Mouse (Mus musculus): ENCODE measurements around the gene Pdhx. TPM values are rescaled to one million over a fixed set of nuclear protein-coding genes. Genes with fewer than 3 reads are reported as not detected.

Gene Pdhx
- polyA plus RNA-seq, 1 experiment from 2014 or later = 18.1 TPM

DNA sequence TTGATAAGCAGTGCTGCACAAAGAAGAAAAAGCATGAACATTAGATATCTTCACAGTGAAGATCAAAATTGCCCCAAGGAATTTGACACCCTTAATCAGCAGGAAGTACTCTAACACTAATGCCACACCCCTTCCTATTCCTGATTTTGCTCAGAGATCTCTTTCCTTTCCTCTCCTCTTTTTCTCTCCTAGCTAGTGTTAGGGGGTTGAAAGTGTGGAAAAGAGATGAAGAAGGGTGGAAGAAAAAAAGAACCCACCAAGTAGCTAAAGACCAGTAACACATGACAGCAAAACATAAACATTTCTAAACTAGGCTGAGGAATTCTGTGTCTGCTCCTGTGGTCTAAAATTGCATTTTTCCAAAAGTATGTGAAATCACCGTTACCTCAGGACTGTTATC lies 4.7 kb downstream of the Pdhx start:
- TF ChIP-seq EP300 (IDR thresholded peaks at IDR 0.05; ENCODE audit: low read depth) (no peak), CTCF (IDR thresholded peaks at IDR 0.05; ENCODE audit: low read depth) (no peak)
- Histone ChIP-seq H3K4me2 (ENCODE audit: low read depth, low read length) (no peak overlapping the region), H3K9me3 (ENCODE audit: low read length) (no peaks in the 10 kb centered on the region), H3K27me3 (ENCODE audit: insufficient read depth, low read length) (no peaks in the 10 kb centered on the region), H3K4me1 (ENCODE audit: insufficient read depth) (peaks cover 4% of the 10 kb centered on the region; the same call in 1 of the 2 replicates), H3K27ac (ENCODE audit: low read depth) (no peak overlapping the region), H3K36me3 (replicated peaks; ENCODE audit: insufficient read depth, low read length) (no peaks in the 10 kb centered on the region), H3K4me3 (ENCODE audit: low read depth, low read length) (no peak overlapping the region), H3K9ac (replicated peaks) (no peak overlapping the region)
- no peak for DNase-seq
- no peak for ATAC-seq
- 64% methylated on average over 1 of the region's 1 CpGs for WGBS (ENCODE audit: insufficient replicate concordance)

DNA sequence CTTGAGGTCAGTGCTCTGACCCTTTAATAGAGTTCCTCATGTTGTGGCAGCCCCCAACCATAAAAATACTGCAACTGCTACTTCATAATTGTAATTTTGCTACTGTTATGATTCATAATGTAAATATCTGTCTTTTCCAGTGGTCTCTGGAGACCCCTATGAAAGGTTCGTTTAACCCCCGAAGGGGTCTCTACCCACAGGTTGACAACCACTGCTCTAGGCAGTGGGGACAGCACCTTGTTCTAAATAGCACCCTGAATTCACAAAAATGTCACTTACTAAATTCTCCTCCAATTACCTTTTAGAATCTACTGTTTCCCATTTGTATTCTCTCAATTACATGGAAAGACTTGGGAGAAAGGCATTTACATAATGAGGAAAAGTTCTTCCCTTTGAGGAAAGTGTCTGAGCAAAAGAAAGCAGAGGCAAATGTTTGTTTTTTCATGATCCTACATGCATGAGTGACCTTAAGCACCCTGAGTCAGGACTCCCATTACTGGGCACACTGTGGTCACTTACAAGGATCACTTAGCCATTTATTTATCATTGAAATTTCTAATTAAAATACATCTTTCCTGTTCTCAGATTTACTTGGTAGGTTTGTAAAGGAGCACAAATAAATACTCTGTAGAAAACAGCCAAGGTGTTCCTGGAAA lies 5.6 kb downstream of the Pdhx start:
- Histone ChIP-seq H3K9ac (replicated peaks) (no peak overlapping the region), H3K4me2 (ENCODE audit: low read depth, low read length) (no peak overlapping the region), H3K9me3 (ENCODE audit: low read length) (no peaks in the 10 kb centered on the region), H3K27me3 (ENCODE audit: insufficient read depth, low read length) (no peaks in the 10 kb centered on the region), H3K4me3 (ENCODE audit: low read depth, low read length) (no peak overlapping the region), H3K36me3 (replicated peaks; ENCODE audit: insufficient read depth, low read length) (no peaks in the 10 kb centered on the region), H3K27ac (ENCODE audit: low read depth) (no peak overlapping the region), H3K4me1 (ENCODE audit: insufficient read depth) (peaks cover 4% of the 10 kb centered on the region; the same call in 1 of the 2 replicates)
- 82% methylated on average over 2 of the region's 2 CpGs for WGBS (ENCODE audit: insufficient replicate concordance)
- DNase-seq (no peak), ATAC-seq (no peak)
- TF ChIP-seq EP300 (IDR thresholded peaks at IDR 0.05; ENCODE audit: low read depth) = no peak
- TF ChIP-seq CTCF (IDR thresholded peaks at IDR 0.05; ENCODE audit: low read depth) = no peak

DNA sequence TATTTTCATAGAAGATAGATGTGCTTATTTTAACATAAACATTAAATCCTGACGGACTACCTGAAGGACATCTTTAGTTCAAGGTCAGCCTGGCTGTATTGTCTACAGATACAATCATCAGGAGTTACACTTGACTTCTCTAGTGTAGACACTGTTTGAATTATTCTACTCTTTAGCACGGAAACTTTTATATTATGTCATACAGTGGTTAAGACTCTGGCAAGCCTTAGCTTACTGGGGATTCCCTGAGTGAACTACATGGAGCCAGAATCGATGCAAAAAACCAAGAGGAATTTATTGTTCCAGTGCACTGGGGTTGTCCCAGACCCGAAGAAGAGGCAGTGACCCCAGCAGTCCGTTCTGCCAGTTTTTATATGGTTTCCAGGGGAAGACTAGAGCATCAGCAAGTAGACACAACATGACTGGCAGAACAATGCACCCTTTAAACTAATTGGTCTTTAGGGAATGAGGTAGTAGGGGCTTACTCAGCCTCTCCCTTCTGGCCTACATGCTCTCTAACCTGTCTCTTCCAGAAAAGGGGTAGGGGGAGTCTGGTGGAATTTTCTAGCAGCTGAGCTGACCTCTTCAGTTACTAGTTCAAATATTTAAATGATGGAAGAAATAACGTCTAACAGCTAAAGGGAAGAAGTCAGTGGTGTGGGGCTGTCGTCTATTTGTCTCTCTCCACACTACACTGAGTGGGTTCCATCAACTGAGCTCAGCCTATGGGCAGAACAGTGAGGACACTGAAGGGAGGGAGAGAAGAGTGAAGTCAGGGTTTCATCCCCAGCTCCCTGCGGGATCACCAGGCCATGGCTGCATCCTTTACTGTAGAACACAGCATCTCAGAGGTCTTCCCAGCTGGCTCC lies 6.4 kb downstream of the Pdhx start:
- Histone ChIP-seq H3K27ac (ENCODE audit: low read depth) (no peak overlapping the region), H3K4me2 (ENCODE audit: low read depth, low read length) (no peak overlapping the region), H3K9me3 (ENCODE audit: low read length) (no peaks in the 10 kb centered on the region), H3K36me3 (replicated peaks; ENCODE audit: insufficient read depth, low read length) (no peaks in the 10 kb centered on the region), H3K4me1 (ENCODE audit: insufficient read depth) (no peaks in the 10 kb centered on the region), H3K9ac (replicated peaks) (no peak overlapping the region), H3K4me3 (ENCODE audit: low read depth, low read length) (no peak overlapping the region), H3K27me3 (ENCODE audit: insufficient read depth, low read length) (no peaks in the 10 kb centered on the region)
- WGBS (ENCODE audit: insufficient replicate concordance) = 76% methylated on average over 8 of the region's 8 CpGs
- ATAC-seq (no peak), DNase-seq (no peak)
- TF ChIP-seq EP300 (IDR thresholded peaks at IDR 0.05; ENCODE audit: low read depth) (no peak), CTCF (IDR thresholded peaks at IDR 0.05; ENCODE audit: low read depth) (no peak)

DNA sequence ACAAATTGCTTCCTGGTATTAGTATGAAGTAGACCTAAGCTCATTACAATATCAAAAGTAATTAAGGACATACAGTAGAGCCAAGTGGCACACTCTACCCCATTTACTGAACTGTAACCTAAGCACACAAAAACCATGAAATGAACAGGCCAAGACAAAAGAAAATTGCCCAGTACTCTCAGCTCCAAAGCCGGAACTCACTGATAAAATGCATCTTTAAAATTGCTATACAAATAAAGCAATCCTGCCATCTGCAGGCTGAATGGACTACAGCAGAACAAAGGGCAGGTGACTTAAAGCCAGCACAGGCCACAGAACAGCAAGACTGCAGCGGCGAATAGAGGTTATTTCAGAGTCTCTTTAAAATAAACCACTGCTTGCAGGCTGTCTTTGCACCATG lies 10.4 kb downstream of the Pdhx start:
- Histone ChIP-seq H3K4me2 (ENCODE audit: low read depth, low read length) (no peak overlapping the region), H3K4me1 (ENCODE audit: insufficient read depth) (0 out of 2 replicates have a peak, but pooled peaks cover 3% of the 10 kb centered on the region), H3K9ac (replicated peaks) (no peak overlapping the region), H3K9me3 (ENCODE audit: low read length) (no peaks in the 10 kb centered on the region), H3K36me3 (replicated peaks; ENCODE audit: insufficient read depth, low read length) (no peaks in the 10 kb centered on the region), H3K27ac (ENCODE audit: low read depth) (no peak overlapping the region), H3K27me3 (ENCODE audit: insufficient read depth, low read length) (no peaks in the 10 kb centered on the region), H3K4me3 (ENCODE audit: low read depth, low read length) (no peak overlapping the region)
- ATAC-seq (0 out of 2 replicates have a peak, but pooled peaks have one; percentile 27), DNase-seq (peak; percentile 29)
- 34% methylated on average over 3 of the region's 3 CpGs for WGBS (ENCODE audit: insufficient replicate concordance)
- TF ChIP-seq CTCF (IDR thresholded peaks at IDR 0.05; ENCODE audit: low read depth) (peak; percentile 70), EP300 (IDR thresholded peaks at IDR 0.05; ENCODE audit: low read depth) (no peak)

DNA sequence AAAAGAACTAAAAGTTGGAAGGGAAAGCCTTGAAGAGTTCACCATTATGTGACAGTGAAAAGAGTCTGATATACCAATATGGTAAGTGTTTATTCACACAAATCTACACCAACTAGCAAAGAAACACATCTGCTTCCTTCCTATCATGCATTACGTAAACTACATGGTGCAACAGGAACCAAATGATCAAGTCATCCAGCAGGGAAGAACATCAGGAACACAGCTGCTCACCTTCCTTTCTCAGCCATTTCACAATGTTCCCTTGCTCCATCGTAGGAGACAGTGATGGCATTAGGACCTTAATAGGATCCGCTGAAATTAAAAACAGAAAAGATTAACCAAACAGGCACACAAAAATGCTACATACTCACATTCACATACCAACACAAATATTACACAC lies 15.0 kb downstream of the Pdhx start:
- 80% methylated on average over 3 of the region's 3 CpGs for WGBS (ENCODE audit: insufficient replicate concordance)
- H3K27me3 ChIP-seq (ENCODE audit: insufficient read depth, low read length) = no peaks in the 10 kb centered on the region
- H3K4me3 ChIP-seq (ENCODE audit: low read depth, low read length) = no peak overlapping the region
- 0 out of 2 replicates have a peak, but pooled peaks cover under 1% of the 10 kb centered on the region for H3K36me3 ChIP-seq (replicated peaks; ENCODE audit: insufficient read depth, low read length)
- no peaks in the 10 kb centered on the region for H3K9me3 ChIP-seq (ENCODE audit: low read length)
- ATAC-seq (no peak), DNase-seq (no peak)
- H3K4me1 ChIP-seq (ENCODE audit: insufficient read depth) = 0 out of 2 replicates have a peak, but pooled peaks cover 3% of the 10 kb centered on the region
- no peak overlapping the region for H3K27ac ChIP-seq (ENCODE audit: low read depth)
- no peak overlapping the region for H3K9ac ChIP-seq (replicated peaks)
- TF ChIP-seq EP300 (IDR thresholded peaks at IDR 0.05; ENCODE audit: low read depth) = no peak
- no peak overlapping the region for H3K4me2 ChIP-seq (ENCODE audit: low read depth, low read length)

DNA sequence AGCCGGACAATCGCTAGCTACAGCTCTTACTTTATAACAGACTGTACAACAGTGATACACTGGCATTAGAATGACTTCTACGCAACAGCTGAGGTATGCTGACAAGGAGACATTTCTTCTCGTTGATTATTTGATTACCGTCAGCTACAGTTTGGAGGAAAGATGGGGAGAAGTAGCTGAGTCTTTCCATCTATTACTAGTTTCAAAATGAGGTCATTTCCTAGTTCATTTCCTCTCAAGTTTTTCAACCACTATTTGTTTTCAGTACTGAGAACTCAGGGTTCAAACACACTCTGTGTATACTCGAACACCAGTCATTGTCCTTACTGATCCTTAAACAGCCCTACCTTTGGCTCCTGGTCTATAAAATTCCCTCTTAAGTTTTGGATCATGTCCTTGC lies 17.5 kb downstream of the Pdhx start:
- H3K4me2 ChIP-seq (ENCODE audit: low read depth, low read length) = no peak overlapping the region
- WGBS (ENCODE audit: insufficient replicate concordance) = 82% methylated on average over 6 of the region's 6 CpGs

More for the DNA sequence above, 17.5 kb downstream of the Pdhx start:
- Histone ChIP-seq H3K9ac (replicated peaks) (no peak overlapping the region), H3K4me1 (ENCODE audit: insufficient read depth) (0 out of 2 replicates have a peak, but pooled peaks cover 3% of the 10 kb centered on the region), H3K27ac (ENCODE audit: low read depth) (no peak overlapping the region), H3K9me3 (ENCODE audit: low read length) (no peaks in the 10 kb centered on the region), H3K4me3 (ENCODE audit: low read depth, low read length) (no peak overlapping the region), H3K36me3 (replicated peaks; ENCODE audit: insufficient read depth, low read length) (0 out of 2 replicates have a peak, but pooled peaks cover 2% of the 10 kb centered on the region), H3K27me3 (ENCODE audit: insufficient read depth, low read length) (no peaks in the 10 kb centered on the region)
- TF ChIP-seq CTCF (IDR thresholded peaks at IDR 0.05; ENCODE audit: low read depth) = no peak
- no peak for TF ChIP-seq EP300 (IDR thresholded peaks at IDR 0.05; ENCODE audit: low read depth)
- no peak for DNase-seq
- ATAC-seq = no peak

All from liver, postnatal 0 days (tissue).